Mouse (Mus musculus) hindbrain, embryonic 16.5 days (tissue): ENCODE measurements around the gene Crbn. TPM values are rescaled to one million over a fixed set of nuclear protein-coding genes. Genes with fewer than 3 reads are reported as not detected.
A peak's percentile ranks its signal among the peaks of the same experiment; 100 is the strongest.

Experiments used
- ATAC-seq: fragments of 200-750 bp; cut with Nextera tagmentation; 2 replicates; pipeline ENCODE4 v1.8.0; 2017; ENCODE audit warnings: moderate TSS enrichment, moderate library complexity
- H3K27ac ChIP-seq: fragments of 300-500 bp; sonication (generic); 2 replicates; pipeline ENCODE4 v1.5.1; 2014; ENCODE audit warnings: low read depth, mild to moderate bottlenecking, control low read depth, low read length, moderate library complexity
- H3K27me3 ChIP-seq: fragments of 300-500 bp; sonication (generic); replicated peaks from 2 replicates; pipeline ENCODE4 v1.6.1; 2014; ENCODE audit warnings: low read length; ENCODE audit not compliant: control insufficient read depth, insufficient read depth
- H3K36me3 ChIP-seq: fragments of 300-500 bp; sonication (generic); 2 replicates; pipeline ENCODE4 v1.6.1; 2014; ENCODE audit warnings: mild to moderate bottlenecking, low read length, moderate library complexity, mixed read lengths; ENCODE audit not compliant: control insufficient read depth, insufficient read depth
- H3K4me1 ChIP-seq: fragments of 300-500 bp; sonication (generic); 2 replicates; pipeline ENCODE4 v1.6.1; 2014; ENCODE audit warnings: low read depth, low read length; ENCODE audit not compliant: control insufficient read depth, insufficient read depth
- H3K4me2 ChIP-seq: fragments of 300-500 bp; sonication (generic); 2 replicates; pipeline ENCODE4 v1.6.1; 2014; ENCODE audit warnings: mild to moderate bottlenecking, low read length, control low read depth, moderate library complexity
- H3K4me3 ChIP-seq: fragments of 300-500 bp; sonication (generic); 2 replicates; pipeline ENCODE4 v1.5.1; 2014; ENCODE audit warnings: mild to moderate bottlenecking, low read length, control low read depth, moderate library complexity
- H3K9ac ChIP-seq: fragments of 300-500 bp; sonication (generic); 2 replicates; pipeline ENCODE4 v1.6.1; 2014; ENCODE audit warnings: low read depth, mild to moderate bottlenecking, control low read depth, low read length, moderate library complexity
- H3K9me3 ChIP-seq: fragments of 300-500 bp; sonication (generic); 2 replicates; pipeline ENCODE4 v1.6.1; 2014; ENCODE audit warnings: mild to moderate bottlenecking, low read length, moderate library complexity; ENCODE audit not compliant: control insufficient read depth
- WGBS: fragments of 180-500 bp; shearing (Covaris S2); extraction: QIAGEN DNeasy Blood & Tissue Kit; methylation state at CpG from one replicate; pipeline ENCODE4 v1.1.7; 2014; 5-methylcytosine and 5-hydroxymethylcytosine counted together
- polyA plus RNA-seq: library from polyadenylated mRNA; unstranded; fragments of >200 nt; fragmentation: Nextera tagmentation; extraction: Ambion mirVana; gene quantifications from 2 replicates; pipeline ENCODE4 v1.2.1, GENCODE M21; 2015

Gene Crbn
- 63.0 and 64.9 TPM in 2 replicates for polyA plus RNA-seq

DNA sequence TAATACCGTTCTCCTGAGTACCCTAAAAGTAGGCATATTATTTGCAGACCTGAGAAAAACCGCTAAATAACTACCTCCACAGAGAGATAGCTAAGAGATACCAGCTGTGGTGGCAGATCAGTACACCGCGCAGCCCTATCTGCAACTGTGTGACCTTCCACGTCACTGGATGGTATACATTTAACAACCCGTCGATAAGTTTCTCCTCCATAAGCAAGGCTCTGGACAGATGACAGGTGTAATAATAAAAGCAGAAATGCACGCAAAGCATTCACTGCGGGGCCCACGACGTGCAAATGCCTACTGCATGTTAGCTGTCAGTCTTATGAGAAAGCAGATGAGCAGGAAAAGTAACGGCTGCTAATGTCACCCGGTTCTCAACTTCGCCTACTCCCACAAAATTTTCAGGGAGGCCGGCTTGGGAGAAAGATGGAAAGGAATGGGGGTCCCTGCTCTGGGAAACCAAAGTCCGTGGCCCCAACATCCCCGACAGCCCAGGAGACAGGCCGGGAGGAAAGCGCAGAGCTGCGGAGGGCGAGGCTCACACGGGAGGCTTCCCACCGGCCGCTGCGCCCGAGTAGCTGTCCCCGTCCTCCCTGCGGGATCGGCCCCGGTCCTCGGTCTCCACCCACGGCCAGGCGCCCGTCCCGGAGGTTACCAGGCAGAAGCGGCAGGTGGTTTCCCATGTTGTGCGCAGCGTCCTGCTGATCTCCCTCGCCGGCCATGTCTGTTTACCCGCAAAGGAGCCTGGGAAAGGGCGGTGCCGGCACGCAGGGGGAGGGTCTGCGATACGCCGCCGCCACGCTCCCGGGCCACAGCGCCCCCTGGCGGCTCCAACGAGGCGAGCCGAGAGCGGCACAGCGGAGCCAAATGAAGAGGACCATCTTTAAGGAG, at the start of gene Crbn:
Crbn (minus strand) TSS at position 745 of the 894 bp plus-strand sequence.
- Histone ChIP-seq H3K4me3 (peak within 1 kb of the TSS; percentile 85), H3K4me1 (peaks cover 11% of the 10 kb centered on the region), H3K36me3 (peaks cover 4% of the 10 kb centered on the region), H3K9me3 (no peaks in the 10 kb centered on the region), H3K27me3 (no peaks in the 10 kb centered on the region), H3K4me2 (peak within 1 kb of the TSS; percentile 95), H3K27ac (no peak within 1 kb of the TSS), H3K9ac (peak within 1 kb of the TSS; percentile 85)
- peak; percentile 96 for ATAC-seq
- WGBS: 2% methylated on average over 57 of the region's 57 CpGs

DNA sequence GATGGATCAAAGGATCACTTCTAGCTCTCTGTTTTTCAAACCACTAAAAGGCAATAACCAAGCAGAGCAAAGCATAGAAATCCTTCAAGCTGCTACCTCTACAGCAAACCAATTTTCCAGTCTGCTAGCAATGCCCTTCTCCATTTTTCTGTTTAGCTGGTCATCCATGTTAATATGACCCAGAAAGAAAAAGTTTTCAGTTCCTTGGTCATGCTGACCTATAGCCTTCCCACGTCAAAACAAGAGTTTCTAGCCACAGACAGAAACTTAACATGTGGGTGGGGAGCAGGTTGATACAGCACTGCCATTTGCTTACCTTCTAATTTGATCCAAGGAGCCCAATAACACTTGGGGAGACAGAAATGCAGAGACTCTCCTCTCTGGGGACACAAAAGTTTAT, 40.3 kb upstream of the Crbn start:
- 68% methylated on average over 1 of the region's 1 CpGs for WGBS
- no peak for ATAC-seq
- H3K9ac ChIP-seq: no peak overlapping the region

DNA sequence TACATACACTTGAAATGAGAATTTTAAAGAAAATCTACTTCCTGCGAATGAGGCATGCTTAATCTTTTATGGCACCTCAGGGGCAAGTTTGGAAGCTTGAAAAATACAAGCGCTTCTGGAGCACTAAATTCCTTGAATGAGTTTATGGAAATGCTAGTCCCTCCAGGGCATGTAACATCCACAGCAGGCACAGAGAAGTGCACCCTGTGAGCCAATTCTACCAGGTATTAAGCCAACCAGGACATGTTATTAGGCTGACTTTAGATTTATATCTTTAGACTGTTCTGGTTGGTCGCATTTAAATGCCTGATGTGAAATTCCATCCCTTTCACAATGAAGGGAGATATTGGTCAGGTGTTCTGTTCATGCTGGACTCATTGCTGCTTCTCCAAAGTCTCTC, 38.2 kb upstream of the Crbn start:
- Histone ChIP-seq H3K4me2 (no peak overlapping the region), H3K27me3 (no peaks in the 10 kb centered on the region), H3K4me3 (no peak overlapping the region), H3K9ac (no peak overlapping the region), H3K36me3 (no peaks in the 10 kb centered on the region), H3K9me3 (no peaks in the 10 kb centered on the region), H3K27ac (no peak overlapping the region), H3K4me1 (no peaks in the 10 kb centered on the region)
- ATAC-seq: no peak
- 65% methylated on average over 3 of the region's 3 CpGs for WGBS

More for the DNA sequence above, 40.3 kb upstream of the Crbn start:
- Histone ChIP-seq H3K27me3 (no peaks in the 10 kb centered on the region), H3K27ac (no peak overlapping the region), H3K4me3 (no peak overlapping the region), H3K4me1 (no peaks in the 10 kb centered on the region), H3K36me3 (no peaks in the 10 kb centered on the region), H3K9me3 (no peaks in the 10 kb centered on the region), H3K4me2 (no peak overlapping the region)

DNA sequence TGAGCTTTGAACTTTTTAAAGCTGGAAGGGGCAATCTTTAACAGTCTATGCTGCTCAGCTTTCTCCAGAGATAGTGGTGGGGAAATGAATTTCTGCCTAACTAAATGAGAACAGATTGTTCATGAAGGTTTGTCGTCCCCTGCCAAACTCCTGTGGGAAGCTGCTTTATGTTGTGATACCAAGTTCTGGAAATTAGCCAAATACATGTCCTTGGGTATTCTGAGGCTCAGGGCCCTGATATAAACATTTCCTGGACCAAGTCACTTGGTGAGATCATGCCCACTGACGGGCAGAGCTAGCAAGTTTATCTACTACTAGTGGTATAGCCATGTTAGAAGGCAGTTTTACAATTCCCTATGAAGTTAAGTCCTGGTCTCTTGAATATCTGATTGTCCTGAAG, 35.4 kb upstream of the Crbn start:
- Histone ChIP-seq H3K27me3 (no peaks in the 10 kb centered on the region), H3K9ac (no peak overlapping the region), H3K4me2 (no peak overlapping the region), H3K36me3 (no peaks in the 10 kb centered on the region), H3K9me3 (no peaks in the 10 kb centered on the region), H3K4me1 (no peaks in the 10 kb centered on the region), H3K4me3 (no peak overlapping the region), H3K27ac (no peak overlapping the region)
- ATAC-seq: peak; percentile 77
- 48% methylated on average over 2 of the region's 2 CpGs for WGBS

DNA sequence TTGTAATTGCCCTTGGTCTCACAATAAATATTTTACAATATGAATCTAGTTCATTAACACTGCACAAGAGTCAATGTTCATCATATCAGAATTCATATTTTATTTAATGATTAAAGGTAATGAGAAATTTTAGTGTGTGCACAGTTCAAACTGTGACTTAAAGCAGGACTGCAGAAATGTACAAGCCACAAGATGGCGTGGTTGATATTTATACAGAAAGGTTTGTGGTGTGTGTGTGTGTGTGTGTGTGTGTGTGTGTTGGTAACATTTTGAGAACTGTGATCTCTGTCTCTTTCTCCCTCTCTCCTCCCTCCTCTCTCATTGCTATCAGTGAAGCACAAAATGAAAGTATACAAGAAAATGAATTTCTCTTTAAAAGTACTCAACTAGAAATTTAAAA, 22.5 kb upstream of the Crbn start:
- no peak overlapping the region for H3K27ac ChIP-seq
- H3K9me3 ChIP-seq: no peaks in the 10 kb centered on the region
- no peak overlapping the region for H3K4me3 ChIP-seq
- H3K4me2 ChIP-seq: no peak overlapping the region
- peak; percentile 52; the same call in 1 of the 2 replicates for ATAC-seq
- H3K36me3 ChIP-seq: no peaks in the 10 kb centered on the region
- WGBS: 46% methylated on average over 1 of the region's 1 CpGs
- no peaks in the 10 kb centered on the region for H3K4me1 ChIP-seq
- H3K27me3 ChIP-seq: no peaks in the 10 kb centered on the region
- no peak overlapping the region for H3K9ac ChIP-seq

DNA sequence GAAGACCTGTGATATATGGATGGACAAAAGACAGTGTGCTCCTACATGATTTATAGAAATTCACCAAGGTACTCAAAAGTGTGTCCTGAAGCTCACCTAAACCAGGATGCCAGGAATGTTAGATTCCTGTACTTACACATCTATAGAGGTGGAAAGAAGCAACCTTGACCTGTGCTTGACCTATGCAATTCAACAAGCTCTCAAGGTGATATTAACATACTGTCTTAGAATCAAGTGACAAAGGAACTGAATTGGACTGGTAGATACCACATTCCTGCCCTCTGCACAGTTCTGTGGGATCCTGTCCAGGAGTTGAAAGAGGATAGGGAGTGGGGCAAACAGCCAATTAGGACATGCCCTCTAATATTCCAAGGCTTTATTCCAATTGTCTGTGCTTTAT, 20.7 kb upstream of the Crbn start:
- H3K36me3 ChIP-seq: no peaks in the 10 kb centered on the region
- H3K4me2 ChIP-seq: no peak overlapping the region
- no peak overlapping the region for H3K9ac ChIP-seq
- H3K4me3 ChIP-seq: no peak overlapping the region
- H3K4me1 ChIP-seq: no peaks in the 10 kb centered on the region
- no peak for ATAC-seq
- no peaks in the 10 kb centered on the region for H3K27me3 ChIP-seq
- H3K27ac ChIP-seq: no peak overlapping the region
- no peaks in the 10 kb centered on the region for H3K9me3 ChIP-seq

DNA sequence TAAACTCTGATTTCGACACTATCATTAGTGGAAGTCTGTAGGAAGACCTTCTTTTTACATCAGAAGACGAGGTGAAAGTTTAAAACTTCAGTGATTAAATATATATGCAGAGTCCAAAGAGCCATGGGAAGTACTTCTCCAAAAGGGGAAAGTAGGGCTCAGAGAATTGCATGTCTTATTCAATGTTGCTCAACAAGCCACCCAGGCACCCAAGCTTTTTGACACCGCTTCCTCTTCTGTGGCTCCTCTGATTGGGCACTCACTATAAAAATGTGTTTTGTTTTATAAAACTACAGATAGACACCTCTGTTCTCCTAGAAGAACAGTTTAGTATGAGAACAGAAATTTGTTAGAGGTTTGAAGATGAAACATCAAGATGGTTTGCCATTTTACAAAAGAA, 20.0 kb upstream of the Crbn start:
- no peak overlapping the region for H3K9ac ChIP-seq
- no peaks in the 10 kb centered on the region for H3K36me3 ChIP-seq
- H3K27ac ChIP-seq: no peak overlapping the region
- H3K27me3 ChIP-seq: no peaks in the 10 kb centered on the region
- H3K4me2 ChIP-seq: no peak overlapping the region
- H3K4me3 ChIP-seq: no peak overlapping the region
- no peaks in the 10 kb centered on the region for H3K9me3 ChIP-seq
- no peak for ATAC-seq
- WGBS: 82% methylated on average over 3 of the region's 3 CpGs
- no peaks in the 10 kb centered on the region for H3K4me1 ChIP-seq

DNA sequence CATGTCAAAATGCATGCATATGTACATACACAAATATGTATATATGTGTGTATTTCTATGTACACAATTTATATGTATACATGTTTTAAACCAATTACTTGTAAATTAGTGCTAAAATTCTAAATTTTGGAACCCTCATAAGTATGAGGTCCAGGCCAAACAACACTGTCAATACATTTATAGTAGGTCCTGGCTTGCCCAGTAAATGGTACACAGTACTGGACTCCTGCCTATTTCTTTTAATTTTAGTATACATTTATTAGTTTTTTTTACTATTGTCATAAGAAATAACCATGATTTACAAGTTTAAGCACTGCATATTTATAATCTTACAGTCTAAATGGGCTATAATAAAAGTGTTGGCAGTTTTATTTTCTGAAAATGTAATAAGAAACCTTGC, 19.4 kb upstream of the Crbn start:
- no peaks in the 10 kb centered on the region for H3K9me3 ChIP-seq

DNA sequence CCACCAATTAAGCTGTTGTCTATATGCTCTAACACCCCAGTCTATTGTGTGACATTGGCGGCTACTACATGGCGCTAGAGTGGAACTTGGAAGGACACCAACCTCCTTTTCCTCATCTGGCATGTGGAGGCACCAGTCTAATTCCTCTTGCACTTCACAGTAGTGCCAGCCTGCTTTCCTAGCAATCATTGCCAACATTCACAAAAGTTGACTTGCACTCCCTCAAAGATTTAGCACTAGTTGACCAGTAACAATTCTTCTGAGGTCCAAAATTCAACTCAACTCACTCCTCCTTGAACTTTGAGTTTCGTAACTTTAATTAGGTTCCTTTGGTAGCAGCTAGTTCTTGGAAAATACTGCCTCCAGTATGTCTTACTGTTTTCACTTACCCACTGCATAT, 10.8 kb upstream of the Crbn start:
- Histone ChIP-seq H3K36me3 (no peaks in the 10 kb centered on the region), H3K27ac (no peak overlapping the region), H3K27me3 (no peaks in the 10 kb centered on the region), H3K4me3 (no peak overlapping the region), H3K4me2 (no peak overlapping the region), H3K4me1 (no peaks in the 10 kb centered on the region), H3K9ac (no peak overlapping the region), H3K9me3 (no peaks in the 10 kb centered on the region)
- no peak for ATAC-seq
- 87% methylated on average over 3 of the region's 3 CpGs for WGBS

More for the DNA sequence above, 19.4 kb upstream of the Crbn start:
- Histone ChIP-seq H3K4me3 (no peak overlapping the region), H3K4me2 (no peak overlapping the region), H3K9ac (no peak overlapping the region), H3K36me3 (no peaks in the 10 kb centered on the region), H3K4me1 (no peaks in the 10 kb centered on the region), H3K27ac (no peak overlapping the region), H3K27me3 (no peaks in the 10 kb centered on the region)
- no peak for ATAC-seq
